Mouse (Mus musculus) ES-Bruce4 (cell line): ENCODE data around the gene Pfdn6. TPM values are rescaled to one million over a fixed set of nuclear protein-coding genes. Genes with fewer than 3 reads are reported as not detected.

Experiments used
- H3K27ac ChIP-seq: 2 replicates; pipeline ENCODE4 v1.5.1; 2012; ENCODE audit warnings: low read length, inconsistent platforms; ENCODE audit not compliant: insufficient read depth
- H3K27me3 ChIP-seq: 2 replicates; pipeline ENCODE4 v1.6.1; 2012; ENCODE audit warnings: mild to moderate bottlenecking, low read length, inconsistent platforms; ENCODE audit not compliant: control insufficient read depth, poor library complexity, insufficient read depth, severe bottlenecking
- H3K36me3 ChIP-seq: 2 replicates; pipeline ENCODE4 v1.6.1; 2012; ENCODE audit warnings: inconsistent platforms, mild to moderate bottlenecking, low read length, moderate library complexity; ENCODE audit not compliant: control insufficient read depth, poor library complexity, insufficient read depth, severe bottlenecking
- H3K4me1 ChIP-seq: one replicate; pipeline ENCODE4 v1.8.1; 2011; ENCODE audit warnings: low read length; ENCODE audit not compliant: control insufficient read depth, insufficient read depth
- H3K4me3 ChIP-seq: 2 replicates; pipeline ENCODE4 v1.5.1; 2011; ENCODE audit warnings: low read depth, mild to moderate bottlenecking, low read length
- H3K9ac ChIP-seq: 2 replicates; pipeline ENCODE4 v1.6.1; 2012; ENCODE audit warnings: low read depth, mild to moderate bottlenecking, inconsistent platforms; ENCODE audit not compliant: poor library complexity, severe bottlenecking
- H3K9me3 ChIP-seq: replicated peaks from 2 replicates; pipeline ENCODE4 v1.6.1; 2012; ENCODE audit warnings: mild to moderate bottlenecking, low read length, inconsistent platforms; ENCODE audit not compliant: control insufficient read depth, poor library complexity, insufficient read depth, severe bottlenecking
- CTCF ChIP-seq: IDR thresholded peaks from one replicate; pipeline ENCODE4 v1.8.1; 2011; ENCODE audit warnings: low read depth, low read length
- EP300 ChIP-seq: IDR thresholded peaks from 2 replicates; pipeline ENCODE4 v1.6.1; 2011; ENCODE audit warnings: low read depth, low read length; ENCODE audit not compliant: insufficient read depth
- POLR2A ChIP-seq: IDR thresholded peaks from one replicate; pipeline ENCODE4 v1.8.1; 2011; ENCODE audit warnings: low read length; ENCODE audit not compliant: insufficient read depth
- polyA plus RNA-seq: library from polyadenylated mRNA; stranded (reverse); fragments of >200 nt; gene quantifications from 2 replicates; pipeline ENCODE4 v1.2.4, GENCODE M21; 2011; ENCODE audit warnings: low read depth; ENCODE audit not compliant: missing spikeins, insufficient read depth, insufficient read length

Pfdn6 gene
- polyA plus RNA-seq, 1 experiment, result 146 TPM

GRCm38 (mm10) chr17:33978631-33979031, 38.5 kb upstream of the Pfdn6 start:
- no peak overlapping the region for H3K27ac ChIP-seq
- H3K4me1 ChIP-seq, result peaks cover 7% of the 10 kb centered on the region
- H3K27me3 ChIP-seq, result peaks cover 2% of the 10 kb centered on the region; the same call in 1 of the 2 replicates
- H3K9me3 ChIP-seq, result no peaks in the 10 kb centered on the region
- peak overlapping the region; percentile 74 for H3K4me3 ChIP-seq
- no peak for TF ChIP-seq CTCF
- peak; percentile 52 for TF ChIP-seq POLR2A
- H3K36me3 ChIP-seq, result no peaks in the 10 kb centered on the region
- H3K9ac ChIP-seq, result peak overlapping the region; percentile 45

GRCm38 (mm10) chr17:33977861-33978557, 37.9 kb upstream of the Pfdn6 start:
- H3K4me1 ChIP-seq, result peaks cover 7% of the 10 kb centered on the region
- H3K27me3 ChIP-seq, result peaks cover 2% of the 10 kb centered on the region; the same call in 1 of the 2 replicates
- H3K9me3 ChIP-seq, result no peaks in the 10 kb centered on the region
- TF ChIP-seq POLR2A (no peak), CTCF (no peak), EP300 (0 out of 2 replicates have a peak, but pooled peaks have one; percentile 1)
- H3K27ac ChIP-seq, result no peak overlapping the region
- peak overlapping the region; percentile 74 for H3K4me3 ChIP-seq
- no peaks in the 10 kb centered on the region for H3K36me3 ChIP-seq
- peak overlapping the region; percentile 45 for H3K9ac ChIP-seq

- H3K27me3 ChIP-seq, result peaks cover 2% of the 10 kb centered on the region; the same call in 1 of the 2 replicates
- no peaks in the 10 kb centered on the region for H3K4me1 ChIP-seq
- TF ChIP-seq EP300, result no peak
- no peak for TF ChIP-seq CTCF
- no peak for TF ChIP-seq POLR2A
- H3K36me3 ChIP-seq, result no peaks in the 10 kb centered on the region
- H3K27ac ChIP-seq, result no peak overlapping the region
- no peaks in the 10 kb centered on the region; the same call in 1 of the 2 replicates for H3K9me3 ChIP-seq
- H3K9ac ChIP-seq, result no peak overlapping the region
- H3K4me3 ChIP-seq, result no peak overlapping the region
Observed at GRCm38 (mm10) chr17:33973572-33973971, 33.4 kb upstream of the Pfdn6 start.

GRCm38 (mm10) chr17:33972691-33973090, 32.5 kb upstream of the Pfdn6 start:
- no peaks in the 10 kb centered on the region for H3K4me1 ChIP-seq
- TF ChIP-seq EP300 (no peak), POLR2A (no peak), CTCF (no peak)
- no peak overlapping the region for H3K4me3 ChIP-seq
- no peaks in the 10 kb centered on the region; the same call in 1 of the 2 replicates for H3K9me3 ChIP-seq
- H3K36me3 ChIP-seq, result no peaks in the 10 kb centered on the region
- H3K27me3 ChIP-seq, result no peaks in the 10 kb centered on the region
- H3K9ac ChIP-seq, result no peak overlapping the region
- H3K27ac ChIP-seq, result no peak overlapping the region

- H3K36me3 ChIP-seq, result no peaks in the 10 kb centered on the region
- no peaks in the 10 kb centered on the region; the same call in 1 of the 2 replicates for H3K9me3 ChIP-seq
- no peaks in the 10 kb centered on the region for H3K4me1 ChIP-seq
- H3K27me3 ChIP-seq, result no peaks in the 10 kb centered on the region
- H3K4me3 ChIP-seq, result no peak overlapping the region
- H3K27ac ChIP-seq, result no peak overlapping the region
- H3K9ac ChIP-seq, result no peak overlapping the region
- no peak for TF ChIP-seq POLR2A
- TF ChIP-seq CTCF, result peak; percentile 31
Observed at GRCm38 (mm10) chr17:33969394-33969793, 29.3 kb upstream of the Pfdn6 start.

- H3K4me3 ChIP-seq, result no peak overlapping the region
- no peaks in the 10 kb centered on the region; the same call in 1 of the 2 replicates for H3K9me3 ChIP-seq
- no peak overlapping the region for H3K9ac ChIP-seq
- no peak overlapping the region for H3K27ac ChIP-seq
- no peaks in the 10 kb centered on the region for H3K4me1 ChIP-seq
- H3K27me3 ChIP-seq, result no peaks in the 10 kb centered on the region
- TF ChIP-seq CTCF, result no peak
- TF ChIP-seq EP300, result no peak
- TF ChIP-seq POLR2A, result no peak
- no peaks in the 10 kb centered on the region for H3K36me3 ChIP-seq
Observed at GRCm38 (mm10) chr17:33968927-33969326, 28.8 kb upstream of the Pfdn6 start.
